Mouse (Mus musculus): ENCODE measurements at regions not wholly inside any gene's neighbourhood (a gene's known extent, or its start where the extent isn't known, plus 50 kb on each side); places are given as distances from the start of the nearest gene placed in this dataset.

- peak in 1 of 2 experiments; percentile 29 for DNase-seq
These were observed 50.1 kb upstream of the Arhgap29 start for GRCm38 (mm10) chr3:121902246-121902645.

DNA sequence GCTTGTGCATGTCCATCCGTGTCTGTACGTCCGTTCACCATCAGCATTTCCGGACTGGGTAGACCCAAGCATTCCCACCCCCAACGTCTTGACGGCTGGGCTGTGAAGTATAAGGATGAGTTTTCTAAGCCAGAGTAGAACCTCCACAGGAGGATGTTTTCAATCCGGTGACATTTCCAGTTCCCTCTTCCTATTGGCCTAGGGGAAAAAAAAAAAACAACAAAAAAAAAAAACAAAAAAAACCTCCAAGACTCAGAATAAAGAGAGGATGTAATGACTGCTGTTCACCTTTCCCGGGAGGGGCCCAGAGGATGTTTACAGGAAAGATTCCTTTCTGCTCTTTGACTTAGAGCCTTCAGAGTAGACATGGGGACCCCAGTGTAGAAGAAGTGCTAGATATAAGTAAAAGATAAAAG, 51.9 kb upstream of the Arhgap29 start:
- peak; percentile 50 to 56 for DNase-seq

GRCm38 (mm10) chr3:121897821-121898574, 54.3 kb upstream of the Arhgap29 start:
- no peak for DNase-seq

DNA sequence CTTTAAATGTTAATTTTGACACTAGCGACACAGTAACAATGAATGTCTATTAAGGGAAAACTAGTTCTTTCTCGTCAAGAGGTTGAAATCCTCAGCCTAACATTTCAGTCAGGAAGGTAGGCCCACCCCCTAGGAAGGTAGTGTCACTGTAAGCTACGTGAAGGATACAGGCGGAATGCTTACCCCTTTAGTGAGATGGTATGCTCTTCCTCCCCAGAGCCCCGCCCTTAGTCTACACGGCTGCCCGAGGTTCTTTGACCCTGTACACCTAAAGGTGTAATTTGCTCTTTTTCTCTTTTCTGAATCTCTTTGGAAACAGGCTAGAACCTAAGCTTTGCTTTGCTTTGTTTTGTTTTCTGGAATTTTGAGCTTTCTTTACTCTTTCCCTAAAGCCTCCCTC, 58.7 kb upstream of the Arhgap29 start:
- DNase-seq = no peak

- DNase-seq = no peak
These were observed 59.7 kb upstream of the Arhgap29 start for GRCm38 (mm10) chr3:121892675-121893074.

GRCm38 (mm10) chr3:121891338-121891737, 61.0 kb upstream of the Arhgap29 start:
- DNase-seq = peak in 1 of 2 experiments; percentile 48

- DNase-seq = peak; percentile 66 to 74
These were observed 61.8 kb upstream of the Arhgap29 start for GRCm38 (mm10) chr3:121890563-121890962.

DNA sequence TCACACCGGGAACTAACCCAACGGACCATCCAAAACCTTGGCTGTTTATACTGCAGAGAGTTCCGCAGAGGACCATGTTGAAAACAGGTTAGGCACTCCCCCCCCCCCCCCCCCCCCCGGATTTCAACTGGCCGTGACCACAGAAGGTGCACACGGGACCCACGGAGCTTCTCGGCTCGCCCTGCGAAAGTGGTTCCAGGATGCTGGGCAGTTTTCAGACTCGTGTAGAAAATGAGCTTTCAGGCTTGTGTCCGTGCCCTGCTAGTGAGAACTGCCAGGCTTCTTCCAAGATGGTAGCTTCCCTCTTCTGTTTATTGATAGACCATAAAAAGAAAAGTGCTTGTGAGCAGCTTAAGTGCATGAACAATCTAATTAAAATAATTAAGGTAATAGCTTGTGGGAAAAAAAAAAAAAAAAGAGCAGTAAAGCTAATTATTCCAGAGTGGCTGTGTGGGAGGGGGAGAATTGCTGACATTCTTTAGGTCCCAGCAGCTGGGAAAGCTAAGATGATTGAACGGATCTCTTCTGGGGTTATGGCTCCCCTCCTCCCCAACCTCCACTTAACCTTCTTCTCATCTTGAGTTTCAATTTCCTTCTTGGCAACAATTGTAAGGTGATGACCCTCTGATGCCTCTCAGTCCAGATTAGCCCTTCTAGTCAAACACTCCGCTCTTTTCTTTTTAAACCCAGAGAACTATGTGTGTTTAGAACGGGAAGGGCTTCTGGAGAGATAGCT, 65.3 kb upstream of the Arhgap29 start:
- DNase-seq = peak in 1 of 2 experiments; percentile 51

DNA sequence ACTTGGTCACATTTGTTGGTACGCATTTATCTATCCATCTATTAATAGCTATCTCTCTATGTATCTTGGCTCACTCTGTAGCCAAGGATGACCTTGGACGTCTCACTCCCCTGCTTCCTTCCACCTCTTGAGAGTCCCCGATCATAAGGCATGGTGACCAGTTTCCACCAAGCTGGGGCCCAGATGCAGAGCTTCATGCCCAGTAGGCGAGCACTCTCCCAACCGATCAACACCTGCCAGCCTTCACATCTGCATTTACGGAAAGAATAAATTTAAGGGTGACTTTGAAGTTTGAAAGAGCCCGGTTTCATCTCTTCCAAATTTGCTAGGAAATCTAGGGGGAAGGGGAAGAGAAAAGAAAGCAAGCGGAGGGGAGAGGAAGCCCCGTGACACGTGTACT, 66.0 kb upstream of the Arhgap29 start:
- no peak for DNase-seq

GRCm38 (mm10) chr3:121885265-121886178, 66.8 kb upstream of the Arhgap29 start:
- DNase-seq = no peak

GRCm38 (mm10) chr3:121884328-121885248, 67.8 kb upstream of the Arhgap29 start:
- DNase-seq = peak; percentile 92 to 94

DNA sequence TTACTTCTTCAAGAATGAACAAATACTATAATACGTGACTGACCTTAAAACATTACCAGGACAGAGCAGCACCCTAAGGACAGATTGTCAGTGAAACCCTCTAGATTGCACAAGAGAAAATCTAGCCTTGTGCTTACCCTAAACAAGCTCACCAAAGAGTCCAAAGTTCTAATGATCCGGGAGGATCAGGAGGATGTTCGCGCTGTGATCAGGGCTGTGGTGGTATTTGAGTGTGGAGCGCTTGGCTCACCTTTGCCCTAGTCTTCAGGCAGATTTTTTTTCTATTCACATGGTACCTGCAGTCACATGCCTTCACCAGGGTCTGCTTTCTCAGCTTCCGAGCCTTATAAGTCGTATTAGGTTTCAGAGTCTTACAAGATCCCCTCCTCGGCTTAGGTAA, 65.3 kb upstream of the Abcd3 start:
- peak; percentile 44 to 79 for DNase-seq

- peak; percentile 48 to 78 for DNase-seq
These were observed 60.0 kb upstream of the Abcd3 start for GRCm38 (mm10) chr3:121875072-121875471.

DNA sequence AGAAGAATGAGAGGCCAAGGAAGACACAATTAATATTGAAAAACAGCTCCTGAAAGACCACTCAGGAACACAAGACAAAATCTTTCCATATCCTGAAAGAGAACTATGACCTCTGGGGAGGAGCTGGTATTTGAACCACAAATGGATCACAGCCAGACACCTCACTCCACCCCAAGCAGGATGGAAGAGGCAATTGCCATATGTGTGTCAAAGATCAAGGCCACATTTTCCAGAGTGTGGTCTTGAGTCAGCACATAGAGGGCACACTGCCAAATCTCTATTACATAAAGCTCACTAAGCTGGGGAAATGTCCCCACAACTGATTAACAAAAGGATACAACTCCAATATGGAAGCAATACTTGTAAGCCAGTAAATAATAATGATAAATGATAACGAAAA, 59.5 kb upstream of the Abcd3 start:
- DNase-seq = peak; percentile 63 to 86

GRCm38 (mm10) chr3:121873572-121873971, 58.5 kb upstream of the Abcd3 start:
- no peak for DNase-seq

DNA sequence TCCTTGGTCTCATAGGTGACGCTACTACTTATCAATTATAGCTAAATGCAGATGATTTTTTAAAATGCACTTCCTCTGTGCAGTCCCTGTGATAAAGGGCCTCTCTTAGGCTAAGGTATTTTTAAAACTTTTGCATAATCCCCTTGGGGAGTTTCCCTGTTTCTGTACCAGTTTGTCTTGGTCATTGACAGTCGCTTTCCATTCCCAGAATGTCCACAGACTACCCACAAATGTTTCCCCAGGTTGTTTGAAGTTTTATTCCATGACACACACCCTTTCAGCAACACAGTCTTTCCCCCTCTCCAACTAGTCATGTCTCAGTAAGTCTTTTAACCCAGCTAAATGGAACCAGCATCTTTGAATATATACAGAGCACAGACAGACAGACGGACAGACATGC, 57.6 kb upstream of the Abcd3 start:
- DNase-seq = no peak

DNA sequence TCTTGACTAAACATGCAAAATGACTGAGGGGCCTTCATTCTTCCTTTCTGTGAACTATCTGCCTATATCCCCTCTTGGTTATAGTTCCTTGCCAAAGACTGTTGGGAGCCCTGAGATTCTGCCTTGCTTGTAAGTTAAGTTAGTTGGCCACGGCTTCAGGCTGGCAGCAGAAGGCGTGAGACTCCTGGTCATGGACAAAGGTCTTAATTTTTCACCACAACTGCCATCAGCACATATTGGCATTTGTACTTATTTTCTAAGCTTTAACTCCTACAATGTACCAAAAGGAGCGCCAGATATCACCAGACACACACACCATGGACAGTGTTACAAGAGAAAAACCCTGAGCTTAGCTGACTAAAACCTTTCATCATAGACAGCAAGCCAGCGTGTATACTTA, 56.7 kb upstream of the Abcd3 start:
- DNase-seq = peak in 1 of 2 experiments; percentile 36

DNA sequence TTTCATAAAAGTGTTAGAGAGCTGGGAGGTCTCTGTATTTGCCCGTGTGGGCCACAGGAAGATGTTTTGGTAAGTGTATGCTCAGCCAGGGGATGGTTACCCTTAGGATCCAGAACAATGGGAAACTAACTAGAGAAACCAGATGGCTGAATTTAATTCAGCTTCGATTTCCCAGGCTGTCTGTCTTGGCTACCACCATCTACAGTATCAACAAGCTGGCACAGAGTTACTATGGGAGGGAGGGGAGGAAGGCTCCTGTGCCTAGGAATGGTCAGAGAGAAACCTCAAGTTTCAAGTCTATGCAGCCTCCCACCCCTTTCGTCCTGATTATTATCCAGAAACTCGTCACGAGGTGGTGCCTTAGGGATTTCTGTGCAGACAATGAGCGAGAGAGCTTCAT, 55.6 kb upstream of the Abcd3 start:
- no peak for DNase-seq

- no peak for DNase-seq
These were observed 54.6 kb upstream of the Abcd3 start for GRCm38 (mm10) chr3:121869694-121870093.

DNA sequence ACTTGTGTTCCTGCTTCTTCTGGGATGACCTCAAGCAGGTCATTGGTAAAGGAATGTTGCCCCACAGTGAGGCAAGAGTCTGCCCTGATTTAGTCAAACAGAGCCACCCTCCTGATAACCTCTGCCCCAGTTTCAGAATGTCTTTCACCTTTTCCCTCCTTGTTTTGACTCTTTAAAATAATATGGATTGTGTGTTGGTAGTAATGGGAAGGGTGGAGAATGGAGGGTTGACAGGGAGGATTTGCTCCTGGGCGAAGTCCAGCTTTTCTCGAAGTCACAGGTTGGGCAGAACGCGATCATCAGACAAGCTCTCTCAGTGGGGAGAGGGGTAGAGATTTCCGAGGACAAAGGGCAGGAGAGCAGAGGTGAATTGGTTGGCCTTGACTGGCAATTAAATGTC, 52.2 kb upstream of the Abcd3 start:
- peak; percentile 73 to 79 for DNase-seq

DNA sequence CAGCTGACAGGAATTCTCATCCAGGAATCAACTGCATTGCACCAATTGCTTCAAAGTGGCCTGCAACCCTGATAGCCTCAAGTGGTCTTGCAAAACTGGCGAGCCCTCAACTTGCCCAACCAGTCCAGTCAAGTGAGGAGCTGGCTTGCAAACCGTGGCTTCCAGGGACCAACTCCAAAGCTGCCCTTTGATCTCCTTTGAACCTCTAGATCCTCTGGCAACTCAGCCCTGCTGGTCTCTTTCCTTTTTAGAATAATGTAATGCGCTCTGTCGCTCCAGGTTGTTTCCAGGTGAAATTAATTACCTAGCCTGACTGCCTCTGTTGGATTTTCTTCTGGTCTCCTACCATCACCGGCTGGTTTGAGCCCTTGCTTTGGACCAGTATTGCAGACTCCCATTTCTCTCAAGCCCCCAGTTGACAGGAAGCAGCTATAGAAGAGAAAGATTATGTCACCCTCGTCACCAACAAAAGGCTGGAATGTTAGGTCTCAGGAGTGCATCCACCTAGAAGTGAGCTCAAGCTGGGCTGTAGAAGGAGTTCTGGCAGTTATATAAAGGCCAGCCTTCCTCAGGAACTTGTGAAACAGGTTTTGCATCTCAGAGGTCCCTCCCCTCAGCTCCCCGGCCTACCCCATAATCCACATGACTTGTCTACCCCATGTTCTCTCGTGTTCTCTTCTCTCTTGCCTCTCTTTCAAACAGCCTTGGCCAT, 49.8 kb upstream of the Abcd3 start:
- DNase-seq = peak; percentile 61 to 65
